Mouse (Mus musculus): ENCODE data around the gene Olfr625-ps1.

- TF ChIP-seq POLR2A (IDR thresholded peaks at IDR 0.05; ENCODE audit: borderline replicate concordance, low read depth, low read length) = no peak
- TF ChIP-seq CTCF (IDR thresholded peaks at IDR 0.05; ENCODE audit: low read depth, low read length) = no peak
Measured at GRCm38 (mm10) chr7:103682420-103682819, at the start of gene Olfr625-ps1.
